Mouse (Mus musculus): ENCODE measurements around the gene Spesp1.

- TF ChIP-seq CTCF (IDR thresholded peaks at IDR 0.05; ENCODE audit: low read depth, low read length) (no peak), TAL1 (conservative IDR thresholded peaks at IDR 0.05; ENCODE audit: low read depth, low read length) (no peak), GATA2 (IDR thresholded peaks at IDR 0.05; ENCODE audit: borderline replicate concordance, low read depth, low read length) (no peak), GATA1 (IDR thresholded peaks at IDR 0.05; ENCODE audit: borderline replicate concordance, low read length) (no peak), POLR2AphosphoS5 (IDR thresholded peaks at IDR 0.05; ENCODE audit: insufficient replicate concordance, low read depth, low read length) (no peak)
Measured at GRCm38 (mm10) chr9:62276899-62277298, 5.1 kb downstream of the Spesp1 start.

All from G1E (cell line).